ENCODE assay signal across 26 mouse cellular contexts in the genomic region with DNA sequence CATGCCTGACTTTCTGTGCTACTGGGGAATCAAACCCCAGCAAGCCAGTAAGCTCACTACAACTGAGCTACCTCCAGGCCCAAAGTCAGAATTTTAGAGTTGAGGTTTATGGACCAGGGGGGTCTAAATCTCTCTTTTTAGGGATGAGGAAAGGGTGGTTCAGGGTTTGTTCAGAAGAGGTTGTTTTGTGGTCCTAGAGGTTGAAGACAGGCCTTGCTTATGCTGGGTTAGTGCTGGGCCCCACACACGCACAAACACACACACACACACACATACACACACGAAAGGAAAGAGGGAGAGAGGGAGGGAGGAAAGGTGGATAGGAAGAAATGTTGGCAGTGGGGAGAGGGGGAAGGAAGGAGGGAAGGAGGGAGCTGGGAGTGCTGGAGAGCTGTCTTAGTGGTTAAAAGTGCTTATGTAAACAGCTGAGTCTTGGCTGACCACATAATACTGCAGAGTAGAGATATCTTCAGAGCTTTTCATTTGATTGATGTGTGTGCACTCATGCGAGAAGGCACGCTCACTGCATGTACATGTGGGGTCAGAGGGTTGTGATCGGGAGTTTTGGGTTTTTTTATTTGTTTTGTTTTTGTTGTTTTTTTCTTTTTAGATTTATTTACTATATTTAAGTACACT. TPM values are rescaled to one million over a fixed set of nuclear protein-coding genes. Genes with fewer than 3 reads are reported as not detected.
DNase-seq lines count a peak whose midpoint lies in the region; ATAC-seq and TF ChIP-seq lines count a peak whose summit lies in the region.
"Had no signal": no experiment of that assay in that cellular context is flagged by ENCODE, and none has a peak within 500 bp of the region (broad histone marks: within the 10 kb centered on the region; RNA-seq: fewer than 3 reads in every experiment).

A gene (minus strand): TSS at position 51 of the 636 bp plus-strand sequence.

- no peak within 1 kb of the TSS for H3K9ac ChIP-seq in lung, embryonic 16.5 days (ENCODE audit: low read length)
- no peak within 1 kb of the TSS for H3K9ac ChIP-seq in lung, postnatal 0 days (replicated peaks; ENCODE audit: low read depth)
- H3K9ac ChIP-seq in intestine, postnatal 0 days (ENCODE audit: low read depth, low read length) = no peak within 1 kb of the TSS
- H3K9ac ChIP-seq in hindbrain, embryonic 14.5 days = no peak within 1 kb of the TSS
- H3K9ac ChIP-seq: embryonic facial prominence, embryonic 13.5 days; hindbrain, embryonic 13.5 days; limb, embryonic 13.5 days; midbrain, embryonic 12.5 days; neural tube, embryonic 12.5 days had no signal

- no peaks in the 10 kb centered on the region for H3K4me1 ChIP-seq in lung, embryonic 16.5 days (replicated peaks; ENCODE audit: control insufficient read depth, insufficient read depth, low read length)
- H3K4me1 ChIP-seq in lung, postnatal 0 days (ENCODE audit: insufficient read depth, low read depth, low read length) = no peaks in the 10 kb centered on the region
- 0 out of 2 replicates have a peak, but pooled peaks cover 3% of the 10 kb centered on the region for H3K4me1 ChIP-seq in intestine, postnatal 0 days (replicated peaks; ENCODE audit: control insufficient read depth, insufficient read depth, low read length)
- H3K4me1 ChIP-seq in hindbrain, embryonic 10.5 days (replicated peaks) = no peaks in the 10 kb centered on the region
- no peaks in the 10 kb centered on the region for H3K4me1 ChIP-seq in hindbrain, embryonic 14.5 days (replicated peaks; ENCODE audit: control insufficient read depth, insufficient read depth, low read length)
- H3K4me1 ChIP-seq: embryonic facial prominence, embryonic 13.5 days; forebrain, embryonic 10.5 days; hindbrain, embryonic 13.5 days; limb, embryonic 13.5 days; midbrain, embryonic 12.5 days; neural tube, embryonic 12.5 days had no signal

- no peak within 1 kb of the TSS for H3K27ac ChIP-seq in lung, embryonic 16.5 days (ENCODE audit: low read length)
- no peak within 1 kb of the TSS for H3K27ac ChIP-seq in lung, postnatal 0 days (ENCODE audit: low read length)
- peak within 1 kb of the TSS; percentile 35; the same call in 1 of the 2 replicates for H3K27ac ChIP-seq in intestine, postnatal 0 days (ENCODE audit: low read depth, low read length)
- no peak within 1 kb of the TSS for H3K27ac ChIP-seq in hindbrain, embryonic 10.5 days
- no peak within 1 kb of the TSS for H3K27ac ChIP-seq in hindbrain, embryonic 14.5 days
- H3K27ac ChIP-seq: embryonic facial prominence, embryonic 13.5 days; forebrain, embryonic 10.5 days; hindbrain, embryonic 13.5 days; left cerebral cortex, adult 2 months; limb, embryonic 13.5 days; midbrain, embryonic 12.5 days; neural tube, embryonic 12.5 days had no signal

- 40% methylated on average over 5 of the region's 5 CpGs for WGBS in lung, embryonic 16.5 days
- WGBS in lung, postnatal 0 days = 28% methylated on average over 5 of the region's 5 CpGs
- WGBS in intestine, postnatal 0 days = 65% methylated on average over 5 of the region's 5 CpGs
- 84% methylated on average over 5 of the region's 5 CpGs for WGBS in hindbrain, embryonic 10.5 days
- 77% methylated on average over 5 of the region's 5 CpGs for WGBS in hindbrain, embryonic 14.5 days

- TF ChIP-seq EP300 in lung, postnatal 0 days (IDR thresholded peaks at IDR 0.05) = no peak

- no peak for DNase-seq in lung, postnatal 0 days (ENCODE audit: low spot score)
- peak; percentile 76 for DNase-seq in A20 (ENCODE audit: low read depth, low spot score)
- DNase-seq in MEL-GATA-1-ER (ENCODE audit: extremely low read depth, low read depth) = peak; percentile 77
- DNase-seq in hindbrain, embryonic 10.5 days (ENCODE audit: low spot score) = no peak
- no peak for DNase-seq in T-cell, adult 2 months (ENCODE audit: low spot score)
- DNase-seq in hindbrain, embryonic 14.5 days (ENCODE audit: low spot score) = no peak
- DNase-seq: cerebellum, adult 11-12 months had no signal

- ATAC-seq in lung, embryonic 16.5 days (ENCODE audit: low read depth) = peak; percentile 47
- no peak for ATAC-seq in lung, postnatal 0 days
- no peak for ATAC-seq in intestine, postnatal 0 days
- no peak for ATAC-seq in hindbrain, embryonic 14.5 days (ENCODE audit: low FRiP score)
- ATAC-seq: CD4-positive, CD25-positive, alpha-beta regulatory T cell, adult 4 months; forebrain, embryonic 16.5 days; Patski had no signal

- no peaks in the 10 kb centered on the region for H3K27me3 ChIP-seq in lung, embryonic 16.5 days (ENCODE audit: control insufficient read depth, insufficient read depth, low read depth, low read length)
- no peaks in the 10 kb centered on the region for H3K27me3 ChIP-seq in lung, postnatal 0 days (replicated peaks; ENCODE audit: insufficient read depth, low read length)
- H3K27me3 ChIP-seq in intestine, postnatal 0 days (replicated peaks; ENCODE audit: control insufficient read depth, insufficient read depth, low read length) = no peaks in the 10 kb centered on the region
- no peaks in the 10 kb centered on the region for H3K27me3 ChIP-seq in hindbrain, embryonic 10.5 days (ENCODE audit: insufficient read depth, poor library complexity, severe bottlenecking)
- H3K27me3 ChIP-seq in hindbrain, embryonic 14.5 days (ENCODE audit: control insufficient read depth, insufficient read depth, low read length) = no peaks in the 10 kb centered on the region
- H3K27me3 ChIP-seq: embryonic facial prominence, embryonic 13.5 days; hindbrain, embryonic 13.5 days; limb, embryonic 13.5 days; midbrain, embryonic 12.5 days; neural tube, embryonic 12.5 days; Patski had no signal

- H3K9me3 ChIP-seq in lung, embryonic 16.5 days (ENCODE audit: control insufficient read depth, low read length) = no peaks in the 10 kb centered on the region
- H3K9me3 ChIP-seq in lung, postnatal 0 days (ENCODE audit: low read length) = no peaks in the 10 kb centered on the region
- H3K9me3 ChIP-seq in intestine, postnatal 0 days (ENCODE audit: control insufficient read depth) = no peaks in the 10 kb centered on the region
- H3K9me3 ChIP-seq in hindbrain, embryonic 10.5 days = no peaks in the 10 kb centered on the region
- no peaks in the 10 kb centered on the region for H3K9me3 ChIP-seq in hindbrain, embryonic 14.5 days (ENCODE audit: control insufficient read depth, low read length)
- H3K9me3 ChIP-seq: embryonic facial prominence, embryonic 13.5 days; forebrain, embryonic 10.5 days; hindbrain, embryonic 13.5 days; limb, embryonic 13.5 days; midbrain, embryonic 12.5 days; neural tube, embryonic 12.5 days had no signal

- H3K36me3 ChIP-seq in lung, embryonic 16.5 days (ENCODE audit: control insufficient read depth, insufficient read depth, low read length) = no peaks in the 10 kb centered on the region
- no peaks in the 10 kb centered on the region for H3K36me3 ChIP-seq in lung, postnatal 0 days (ENCODE audit: insufficient read depth, low read length)
- H3K36me3 ChIP-seq in intestine, postnatal 0 days (ENCODE audit: control insufficient read depth, insufficient read depth) = no peaks in the 10 kb centered on the region
- no peaks in the 10 kb centered on the region for H3K36me3 ChIP-seq in hindbrain, embryonic 10.5 days
- H3K36me3 ChIP-seq in hindbrain, embryonic 14.5 days (replicated peaks; ENCODE audit: control insufficient read depth, insufficient read depth) = no peaks in the 10 kb centered on the region
- H3K36me3 ChIP-seq: embryonic facial prominence, embryonic 13.5 days; forebrain, embryonic 10.5 days; hindbrain, embryonic 13.5 days; limb, embryonic 13.5 days; midbrain, embryonic 12.5 days; neural tube, embryonic 12.5 days had no signal

- no peak for TF ChIP-seq CTCF in lung, postnatal 0 days (IDR thresholded peaks at IDR 0.05)
- TF ChIP-seq CTCF in intestine, postnatal 0 days (IDR thresholded peaks at IDR 0.05; ENCODE audit: low read depth) = no peak

- H3K4me3 ChIP-seq in lung, embryonic 16.5 days (ENCODE audit: low read length) = no peak within 1 kb of the TSS
- H3K4me3 ChIP-seq in lung, postnatal 0 days (ENCODE audit: low read depth, low read length) = no peak within 1 kb of the TSS
- no peak within 1 kb of the TSS for H3K4me3 ChIP-seq in intestine, postnatal 0 days (ENCODE audit: low read depth, low read length)
- H3K4me3 ChIP-seq in hindbrain, embryonic 10.5 days = no peak within 1 kb of the TSS
- H3K4me3 ChIP-seq in hindbrain, embryonic 14.5 days (replicated peaks; ENCODE audit: low read length) = no peak within 1 kb of the TSS
- H3K4me3 ChIP-seq: embryonic facial prominence, embryonic 13.5 days; forebrain, embryonic 10.5 days; hindbrain, embryonic 13.5 days; left cerebral cortex, adult 2 months; limb, embryonic 13.5 days; midbrain, embryonic 12.5 days; myocyte; neural tube, embryonic 12.5 days had no signal

- H3K4me2 ChIP-seq in lung, embryonic 16.5 days (ENCODE audit: low read depth, low read length) = no peak within 1 kb of the TSS
- no peak within 1 kb of the TSS for H3K4me2 ChIP-seq in lung, postnatal 0 days (replicated peaks; ENCODE audit: low read depth, low read length)
- no peak within 1 kb of the TSS for H3K4me2 ChIP-seq in intestine, postnatal 0 days (replicated peaks; ENCODE audit: low read depth)
- H3K4me2 ChIP-seq in hindbrain, embryonic 14.5 days (replicated peaks) = no peak within 1 kb of the TSS
- H3K4me2 ChIP-seq: embryonic facial prominence, embryonic 13.5 days; hindbrain, embryonic 13.5 days; limb, embryonic 13.5 days; liver, embryonic 11.5 days; midbrain, embryonic 12.5 days; neural tube, embryonic 12.5 days had no signal

RNA-seq across cellular contexts. Expression of the gene that starts here (rescaled TPM):
- not detected in 2 replicates for polyA plus RNA-seq in lung, embryonic 16.5 days (2015; fragmentation: Nextera tagmentation; extraction: Ambion mirVana)
- polyA plus RNA-seq in lung, postnatal 0 days (2015; fragmentation: Nextera tagmentation; extraction: Ambion mirVana) = not detected in 2 replicates
- polyA plus RNA-seq in intestine, postnatal 0 days (2015; fragmentation: Nextera tagmentation; extraction: Ambion mirVana) = not detected in 2 replicates
- polyA plus RNA-seq in hindbrain, embryonic 10.5 days (2016; fragmentation: Nextera tagmentation; extraction: Ambion mirVana) = not detected in 2 replicates
- not detected in 2 replicates for polyA plus RNA-seq in hindbrain, embryonic 14.5 days (2014; fragmentation: Nextera tagmentation; extraction: Ambion mirVana)
- polyA plus RNA-seq: CD4-positive, CD25-positive, alpha-beta regulatory T cell, adult 4 months; embryonic facial prominence, embryonic 13.5 days; forebrain, embryonic 10.5 days; forebrain, embryonic 16.5 days; gonadal fat pad, adult 2 months; heart, embryonic 14.5 days; kidney, adult 2 months; limb, embryonic 13.5 days; liver, embryonic 11.5 days; liver, embryonic 16.5 days; midbrain, embryonic 12.5 days; myocyte; neural tube, embryonic 12.5 days; Patski; urinary bladder, adult 2 months had no signal

Comparison
In these comparisons a context has a peak if more than half of its experiments do, and no peak if none do; other contexts are left out.
1. Peak in ATAC-seq in lung, embryonic 16.5 days; RNA of the gene not detected or under 1 TPM.
2. DNase-seq: peak in A20 (single experiment) and MEL-GATA-1-ER (single experiment); none in lung, postnatal 0 days (single experiment), hindbrain, embryonic 10.5 days (single experiment), T-cell, adult 2 months (single experiment) and hindbrain, embryonic 14.5 days (single experiment).